Mouse (Mus musculus): ENCODE measurements around the gene Kif20b. TPM values are rescaled to one million over a fixed set of nuclear protein-coding genes. Genes with fewer than 3 reads are reported as not detected.

Gene Kif20b
- polyA plus RNA-seq, 1 experiment = 0.27 TPM

DNA sequence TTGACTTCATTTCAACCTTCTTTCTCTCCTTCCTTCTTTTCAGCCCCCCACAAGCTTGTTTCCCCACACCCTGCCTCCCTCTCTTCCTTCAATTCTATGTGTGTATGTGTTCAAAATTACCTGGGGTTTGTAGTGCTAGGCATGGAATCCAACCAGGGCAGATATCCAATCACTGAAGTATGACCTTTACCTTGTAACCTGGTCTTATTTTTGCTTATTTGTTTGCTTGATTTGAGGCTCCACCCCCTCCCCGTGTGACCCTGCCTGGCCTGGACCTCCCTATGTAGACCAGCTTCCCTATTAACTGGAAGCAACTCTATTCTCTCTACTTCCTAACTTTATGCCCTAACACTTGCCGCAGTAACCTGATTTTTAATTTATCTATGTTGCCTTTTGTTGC is 39.7 kb upstream of the Kif20b start:
- H3K27me3 ChIP-seq (ENCODE audit: control insufficient read depth, insufficient read depth, low read length) = no peaks in the 10 kb centered on the region
- no peak overlapping the region for H3K27ac ChIP-seq (ENCODE audit: insufficient read depth, low read depth, low read length)
- H3K4me3 ChIP-seq (ENCODE audit: low read depth, low read length) = no peak overlapping the region
- WGBS = 62% methylated on average over 2 of the region's 2 CpGs
- no peak for TF ChIP-seq CTCF (IDR thresholded peaks at IDR 0.05; ENCODE audit: extremely low read depth, insufficient read length, insufficient replicate concordance, low read depth, low read length)
- no peak for TF ChIP-seq POLR2A (IDR thresholded peaks at IDR 0.05; ENCODE audit: low read depth, low read length)
- H3K36me3 ChIP-seq (ENCODE audit: control insufficient read depth, insufficient read depth, low read length) = no peaks in the 10 kb centered on the region
- no peaks in the 10 kb centered on the region; the same call in 1 of the 2 replicates for H3K4me1 ChIP-seq (ENCODE audit: control insufficient read depth, insufficient read depth, insufficient read length, low read length)

DNA sequence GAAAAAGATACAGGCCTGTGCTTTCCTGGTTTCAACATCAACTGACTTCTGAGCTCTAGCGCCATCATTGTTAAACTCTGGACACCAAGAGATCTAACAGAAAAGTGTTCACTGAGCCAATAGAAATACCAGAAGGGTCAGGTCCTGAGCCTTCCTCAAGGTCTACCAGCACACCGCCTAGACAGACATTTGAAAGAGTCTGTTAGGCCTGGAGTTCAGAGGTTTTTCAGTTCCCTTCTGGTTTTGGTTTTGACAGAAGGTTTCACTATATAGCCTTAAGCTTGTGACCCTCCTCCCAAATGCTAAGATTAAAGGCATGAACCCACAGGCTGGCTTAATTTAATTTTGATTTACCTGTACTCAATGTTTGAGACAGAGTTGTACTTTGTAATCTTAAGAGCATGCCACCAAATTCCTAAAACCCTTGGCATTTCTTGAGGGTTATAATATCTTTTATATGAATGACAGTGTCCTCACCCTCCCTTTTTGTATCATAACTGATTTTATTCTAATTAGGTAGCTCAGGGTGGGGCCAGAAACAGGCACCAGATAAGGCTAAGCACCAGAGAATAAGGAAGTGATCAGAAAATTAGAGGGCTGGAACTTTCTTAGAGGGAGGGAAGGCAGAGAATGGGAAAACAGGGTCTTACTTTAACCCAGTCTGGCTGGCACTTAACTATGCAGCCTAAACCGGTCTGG is 38.5 kb upstream of the Kif20b start:
- Histone ChIP-seq H3K27ac (ENCODE audit: insufficient read depth, low read depth, low read length) (no peak overlapping the region), H3K27me3 (ENCODE audit: control insufficient read depth, insufficient read depth, low read length) (no peaks in the 10 kb centered on the region), H3K36me3 (ENCODE audit: control insufficient read depth, insufficient read depth, low read length) (no peaks in the 10 kb centered on the region), H3K4me1 (ENCODE audit: control insufficient read depth, insufficient read depth, insufficient read length, low read length) (no peaks in the 10 kb centered on the region; the same call in 1 of the 2 replicates), H3K4me3 (ENCODE audit: low read depth, low read length) (no peak overlapping the region)
- 54% methylated on average over 3 of the region's 3 CpGs for WGBS
- TF ChIP-seq CTCF (IDR thresholded peaks at IDR 0.05; ENCODE audit: extremely low read depth, insufficient read length, insufficient replicate concordance, low read depth, low read length) (no peak), POLR2A (IDR thresholded peaks at IDR 0.05; ENCODE audit: low read depth, low read length) (no peak)

DNA sequence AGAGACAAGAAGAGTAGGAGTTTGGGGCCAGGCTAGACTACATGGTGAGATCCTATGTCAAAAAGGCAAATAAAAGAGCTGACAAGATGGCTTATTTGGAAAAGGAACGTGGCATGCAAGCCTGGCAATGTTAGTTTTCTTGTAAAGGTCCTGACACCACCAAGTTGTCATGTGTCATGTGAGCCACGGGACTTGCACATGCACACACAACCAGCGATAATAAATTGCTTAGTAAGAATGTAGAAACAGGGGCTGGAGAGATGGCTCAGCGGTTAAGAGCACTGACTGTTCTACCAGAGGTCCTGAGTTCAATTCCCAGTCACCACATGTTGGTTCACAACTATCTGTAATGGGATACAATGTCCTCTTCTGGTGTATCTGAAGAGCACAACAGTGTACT is 35.8 kb upstream of the Kif20b start:
- Histone ChIP-seq H3K27me3 (ENCODE audit: control insufficient read depth, insufficient read depth, low read length) (no peaks in the 10 kb centered on the region), H3K4me3 (ENCODE audit: low read depth, low read length) (no peak overlapping the region), H3K27ac (ENCODE audit: insufficient read depth, low read depth, low read length) (no peak overlapping the region), H3K36me3 (ENCODE audit: control insufficient read depth, insufficient read depth, low read length) (no peaks in the 10 kb centered on the region), H3K4me1 (ENCODE audit: control insufficient read depth, insufficient read depth, insufficient read length, low read length) (no peaks in the 10 kb centered on the region; the same call in 1 of the 2 replicates)
- 90% methylated on average over 4 of the region's 4 CpGs for WGBS
- TF ChIP-seq POLR2A (IDR thresholded peaks at IDR 0.05; ENCODE audit: low read depth, low read length) = no peak
- no peak for TF ChIP-seq CTCF (IDR thresholded peaks at IDR 0.05; ENCODE audit: extremely low read depth, insufficient read length, insufficient replicate concordance, low read depth, low read length)

DNA sequence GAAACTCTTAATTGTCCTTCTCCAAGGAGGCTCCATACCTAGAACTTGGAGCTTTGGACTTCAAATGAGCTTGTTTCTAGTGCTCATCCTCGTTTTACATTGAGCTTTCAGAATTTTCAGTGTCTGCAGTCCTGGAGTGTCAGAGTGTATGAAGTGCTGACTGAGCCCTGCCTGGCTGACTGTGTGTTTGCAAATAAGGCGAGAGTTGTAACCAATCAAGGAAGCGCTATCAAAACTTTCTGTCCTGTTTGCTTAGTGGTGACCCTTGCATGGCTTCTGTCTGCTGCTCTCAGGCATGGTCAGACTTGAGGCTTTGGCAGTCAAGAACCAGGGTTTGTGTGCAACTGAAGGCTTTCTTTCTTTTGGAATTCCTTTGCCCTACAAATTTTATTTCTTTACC is 31.2 kb upstream of the Kif20b start:
- H3K4me3 ChIP-seq (ENCODE audit: low read depth, low read length) = no peak overlapping the region
- no peaks in the 10 kb centered on the region for H3K36me3 ChIP-seq (ENCODE audit: control insufficient read depth, insufficient read depth, low read length)
- WGBS = 63% methylated on average over 3 of the region's 3 CpGs
- TF ChIP-seq CTCF (IDR thresholded peaks at IDR 0.05; ENCODE audit: extremely low read depth, insufficient read length, insufficient replicate concordance, low read depth, low read length) (no peak), POLR2A (IDR thresholded peaks at IDR 0.05; ENCODE audit: low read depth, low read length) (no peak)
- peaks cover 2% of the 10 kb centered on the region; the same call in 1 of the 2 replicates for H3K27me3 ChIP-seq (ENCODE audit: control insufficient read depth, insufficient read depth, low read length)
- H3K27ac ChIP-seq (ENCODE audit: insufficient read depth, low read depth, low read length) = no peak overlapping the region
- no peaks in the 10 kb centered on the region for H3K4me1 ChIP-seq (ENCODE audit: control insufficient read depth, insufficient read depth, insufficient read length, low read length)

DNA sequence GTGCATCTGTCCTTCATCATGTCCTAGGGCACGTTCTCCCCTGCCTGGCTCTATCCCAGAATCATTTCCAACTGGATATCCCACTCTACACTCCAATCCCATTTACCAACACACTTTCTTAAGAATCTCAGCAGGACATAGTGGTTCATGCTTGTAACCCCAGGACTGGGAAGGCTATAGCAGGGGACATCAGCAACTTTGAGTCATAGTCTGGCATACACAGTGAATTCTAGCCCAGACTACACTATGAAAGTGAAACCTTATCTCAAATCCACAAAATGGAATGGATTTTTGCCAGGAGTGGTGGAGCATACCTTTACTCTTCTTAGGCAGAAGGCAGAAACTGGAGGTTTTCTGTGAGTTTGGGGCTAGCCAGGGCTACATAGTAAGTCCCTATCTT is 30.6 kb upstream of the Kif20b start:
- Histone ChIP-seq H3K27ac (ENCODE audit: insufficient read depth, low read depth, low read length) (no peak overlapping the region), H3K27me3 (ENCODE audit: control insufficient read depth, insufficient read depth, low read length) (peaks cover 2% of the 10 kb centered on the region; the same call in 1 of the 2 replicates), H3K36me3 (ENCODE audit: control insufficient read depth, insufficient read depth, low read length) (no peaks in the 10 kb centered on the region), H3K4me3 (ENCODE audit: low read depth, low read length) (no peak overlapping the region), H3K4me1 (ENCODE audit: control insufficient read depth, insufficient read depth, insufficient read length, low read length) (no peaks in the 10 kb centered on the region)
- WGBS = 86% methylated on average over 1 of the region's 1 CpGs
- TF ChIP-seq CTCF (IDR thresholded peaks at IDR 0.05; ENCODE audit: extremely low read depth, insufficient read length, insufficient replicate concordance, low read depth, low read length) (no peak), POLR2A (IDR thresholded peaks at IDR 0.05; ENCODE audit: low read depth, low read length) (no peak)

DNA sequence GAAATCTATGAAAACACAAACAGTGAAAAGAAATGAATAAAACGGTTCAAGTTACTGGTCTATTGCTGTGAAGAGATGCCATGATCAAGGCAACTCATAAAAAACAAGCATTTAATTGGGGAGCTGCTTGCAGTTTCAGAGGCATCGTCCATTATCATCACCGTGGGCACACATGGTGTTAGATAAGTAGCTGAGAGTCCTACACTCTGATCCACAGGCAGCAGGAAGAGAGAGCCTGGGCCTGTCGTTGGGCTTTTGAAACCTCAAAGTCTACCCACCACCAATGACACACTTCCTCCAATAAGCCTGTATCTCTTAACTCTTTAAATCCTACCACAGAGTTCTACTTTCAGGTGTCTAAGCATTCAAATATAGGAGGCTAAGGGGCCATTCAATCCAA is 27.1 kb upstream of the Kif20b start:
- 73% methylated on average over 4 of the region's 4 CpGs for WGBS
- peaks cover 2% of the 10 kb centered on the region; the same call in 1 of the 2 replicates for H3K27me3 ChIP-seq (ENCODE audit: control insufficient read depth, insufficient read depth, low read length)
- no peaks in the 10 kb centered on the region for H3K36me3 ChIP-seq (ENCODE audit: control insufficient read depth, insufficient read depth, low read length)
- H3K27ac ChIP-seq (ENCODE audit: insufficient read depth, low read depth, low read length) = no peak overlapping the region
- no peaks in the 10 kb centered on the region for H3K4me1 ChIP-seq (ENCODE audit: control insufficient read depth, insufficient read depth, insufficient read length, low read length)
- no peak overlapping the region for H3K4me3 ChIP-seq (ENCODE audit: low read depth, low read length)
- TF ChIP-seq POLR2A (IDR thresholded peaks at IDR 0.05; ENCODE audit: low read depth, low read length) = no peak
- no peak for TF ChIP-seq CTCF (IDR thresholded peaks at IDR 0.05; ENCODE audit: extremely low read depth, insufficient read length, insufficient replicate concordance, low read depth, low read length)

DNA sequence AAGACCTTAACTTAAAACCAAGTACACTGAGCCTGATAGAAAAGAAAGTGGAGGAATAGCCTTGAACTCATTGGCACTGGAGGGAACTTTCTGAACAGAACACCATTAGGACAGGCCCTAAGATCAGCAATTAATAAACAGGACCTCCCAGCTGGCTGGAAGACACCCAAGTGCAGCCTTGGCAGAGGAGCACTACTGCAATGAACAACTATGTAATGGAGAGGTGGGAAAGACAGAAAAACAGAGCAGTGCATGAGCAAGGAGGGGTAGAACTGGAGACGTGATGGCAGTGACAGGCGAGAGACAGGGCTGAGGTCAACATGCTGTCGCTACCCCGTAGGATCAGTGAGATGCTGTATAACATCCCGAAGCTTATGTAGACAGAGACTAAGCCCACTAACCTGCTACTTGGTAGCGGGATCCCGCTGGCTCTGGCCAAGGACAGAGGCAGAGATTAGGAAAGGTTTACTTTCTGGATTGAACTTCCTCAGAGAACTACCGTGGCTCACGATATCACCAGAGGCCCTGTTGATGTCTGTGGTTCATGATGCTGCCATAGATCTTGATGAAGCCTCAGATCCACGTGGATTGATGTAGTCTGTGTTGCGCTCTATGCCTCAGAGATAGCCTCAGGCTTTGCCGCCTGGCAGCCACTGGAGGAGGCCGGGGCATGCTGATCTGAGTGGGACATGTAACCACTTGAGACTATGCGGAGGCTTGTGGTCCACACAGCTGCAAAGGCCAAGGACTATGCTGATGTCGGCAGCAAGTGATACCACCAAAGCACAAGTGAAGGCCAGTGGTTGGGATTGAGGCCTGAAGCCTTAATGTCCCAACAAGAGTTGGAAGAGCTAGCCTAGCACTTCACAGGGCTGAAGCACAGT is 24.8 kb upstream of the Kif20b start:
- Histone ChIP-seq H3K36me3 (ENCODE audit: control insufficient read depth, insufficient read depth, low read length) (no peaks in the 10 kb centered on the region), H3K4me1 (ENCODE audit: control insufficient read depth, insufficient read depth, insufficient read length, low read length) (no peaks in the 10 kb centered on the region), H3K27me3 (ENCODE audit: control insufficient read depth, insufficient read depth, low read length) (peaks cover 2% of the 10 kb centered on the region; the same call in 1 of the 2 replicates), H3K4me3 (ENCODE audit: low read depth, low read length) (no peak overlapping the region), H3K27ac (ENCODE audit: insufficient read depth, low read depth, low read length) (no peak overlapping the region)
- 90% methylated on average over 15 of the region's 15 CpGs for WGBS
- no peak for TF ChIP-seq POLR2A (IDR thresholded peaks at IDR 0.05; ENCODE audit: low read depth, low read length)
- TF ChIP-seq CTCF (IDR thresholded peaks at IDR 0.05; ENCODE audit: extremely low read depth, insufficient read length, insufficient replicate concordance, low read depth, low read length) = no peak
